Comparison of ENCODE assay signal across 10 mouse cellular contexts in the genomic region with DNA sequence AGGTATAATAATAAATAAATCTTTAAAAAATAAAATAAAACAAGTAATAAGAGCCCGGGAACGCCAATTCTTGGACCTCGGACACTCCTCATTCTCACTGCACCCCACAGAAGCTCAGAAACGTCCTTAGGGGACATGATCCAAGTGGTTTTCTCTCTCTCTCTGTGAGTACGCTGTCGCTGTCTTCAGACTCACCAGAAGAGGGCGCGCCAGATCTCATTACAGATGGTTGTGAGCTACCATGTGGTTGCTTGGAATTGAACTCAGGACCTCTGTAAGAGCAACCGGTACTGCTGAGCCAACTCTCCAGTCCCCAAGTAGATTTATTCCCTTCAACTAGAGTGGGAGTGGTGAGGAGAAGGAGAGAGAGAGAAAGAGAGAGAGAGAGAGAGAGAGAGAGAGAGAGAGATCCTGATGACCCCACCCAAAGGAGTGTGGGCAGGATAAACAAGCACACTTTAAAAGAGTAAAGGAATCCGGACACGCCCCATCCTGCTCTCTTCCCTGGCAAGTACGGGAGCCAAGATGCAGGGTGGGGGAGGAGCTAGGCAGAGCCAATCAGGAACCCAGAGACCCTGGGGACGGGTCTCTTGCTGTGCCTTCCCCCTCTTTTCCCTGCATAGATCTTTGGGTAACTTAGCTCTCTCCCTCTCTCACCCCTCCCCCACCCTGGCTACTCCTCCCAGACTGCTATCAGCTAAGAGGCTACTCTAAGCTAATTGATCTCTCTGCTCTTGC. TPM values are rescaled to one million over a fixed set of nuclear protein-coding genes. Genes with fewer than 3 reads are reported as not detected.
DNase-seq lines count a peak whose midpoint lies in the region; ATAC-seq and TF ChIP-seq lines count a peak whose summit lies in the region.
"Had no signal": no experiment of that assay in that cellular context is flagged by ENCODE, and none has a peak within 500 bp of the region (broad histone marks: within the 10 kb centered on the region; RNA-seq: fewer than 3 reads in every experiment).

No protein-coding gene starts in this region.

- 0 out of 2 replicates have a peak, but pooled peaks have one; percentile 19 for TF ChIP-seq CTCF in lung, adult 2 months (IDR thresholded peaks at IDR 0.05; ENCODE audit: insufficient read depth, low read length)

- 17% methylated on average over 13 of the region's 13 CpGs for WGBS in lung, adult 2 months
- WGBS in embryonic facial prominence, embryonic 10.5 days, result 12% methylated on average over 13 of the region's 13 CpGs

- no peak for TF ChIP-seq POLR2A in lung, adult 2 months (IDR thresholded peaks at IDR 0.05; ENCODE audit: borderline replicate concordance, extremely low read depth, low read depth, low read length)

- peak; percentile 60 for DNase-seq in CD4-positive, CD25-positive, alpha-beta regulatory T cell, adult 2 months (ENCODE audit: low read depth, low spot score)
- no peak for DNase-seq in lung, adult 2 months
- DNase-seq in lung, postnatal 25 days (ENCODE audit: low spot score), result no peak
- peak; percentile 53 for DNase-seq in embryonic facial prominence, embryonic 10.5 days (ENCODE audit: low spot score)
- DNase-seq in lung, postnatal 14 days, result peak; percentile 54
- no peak for DNase-seq in gastrocnemius, adult 18-20 months (ENCODE audit: low spot score)
- DNase-seq in right cerebral cortex, postnatal 14 days, result no peak

- no peaks in the 10 kb centered on the region for H3K9me3 ChIP-seq in embryonic facial prominence, embryonic 10.5 days

- H3K4me1 ChIP-seq in lung, adult 2 months (ENCODE audit: control insufficient read depth, insufficient read depth, low read length), result no peaks in the 10 kb centered on the region
- peaks cover 38% of the 10 kb centered on the region for H3K4me1 ChIP-seq in embryonic facial prominence, embryonic 10.5 days

- no peaks in the 10 kb centered on the region for H3K36me3 ChIP-seq in embryonic facial prominence, embryonic 10.5 days (replicated peaks)

- H3K27ac ChIP-seq in embryonic facial prominence, embryonic 10.5 days (replicated peaks), result no peak overlapping the region; the same call in 1 of the 2 replicates

- H3K27me3 ChIP-seq in embryonic facial prominence, embryonic 10.5 days (replicated peaks; ENCODE audit: low read depth, poor library complexity, severe bottlenecking), result peaks cover 41% of the 10 kb centered on the region

- ATAC-seq in CD4-positive, CD25-positive, alpha-beta regulatory T cell, adult 4 months, result no peak

- H3K4me3 ChIP-seq in lung, adult 2 months (replicated peaks; ENCODE audit: extremely low read depth, low read depth, low read length), result no peak overlapping the region
- no peak overlapping the region for H3K4me3 ChIP-seq in embryonic facial prominence, embryonic 10.5 days
- H3K4me3 ChIP-seq: myocyte had no signal

RNA-seq across cellular contexts. Expression of a gene that starts 8.1 kb away (rescaled TPM):
- polyA plus RNA-seq in CD4-positive, CD25-positive, alpha-beta regulatory T cell, adult 4 months (2017; shearing (Covaris generic)), result under 1 TPM in 1 of 2 experiments, not detected in 1; 0.52 TPM
- 0.18 and 0.19 TPM in 2 replicates for polyA plus RNA-seq in lung, adult 2 months (2012; rRNA removed)
- 3.2 and 4.9 TPM in 2 replicates for polyA plus RNA-seq in embryonic facial prominence, embryonic 10.5 days (2016; fragmentation: Nextera tagmentation; extraction: Ambion mirVana)
- under 1 TPM in 1 of 2 experiments, not detected in 1; 0.11 TPM for total RNA-seq in gastrocnemius, adult 18-20 months (2021)

RNA-seq across cellular contexts. Expression of a gene that starts 23.7 kb away (rescaled TPM):
- polyA plus RNA-seq in CD4-positive, CD25-positive, alpha-beta regulatory T cell, adult 4 months (2017; shearing (Covaris generic)), result 10 to 100 TPM; 10.0 to 14.8 TPM
- polyA plus RNA-seq in lung, adult 2 months (2012; rRNA removed), result 30.1 and 38.0 TPM in 2 replicates
- polyA plus RNA-seq in embryonic facial prominence, embryonic 10.5 days (2016; fragmentation: Nextera tagmentation; extraction: Ambion mirVana), result 83.3 and 89.1 TPM in 2 replicates
- 1 to 10 TPM; 5.8 to 7.4 TPM for total RNA-seq in gastrocnemius, adult 18-20 months (2021)

RNA-seq across cellular contexts. Expression of a gene that starts 26.8 kb away (rescaled TPM):
- 10 to 100 TPM; 17.6 to 18.2 TPM for polyA plus RNA-seq in CD4-positive, CD25-positive, alpha-beta regulatory T cell, adult 4 months (2017; shearing (Covaris generic))
- polyA plus RNA-seq in lung, adult 2 months (2012; rRNA removed), result 2.9 and 4.9 TPM in 2 replicates
- polyA plus RNA-seq in embryonic facial prominence, embryonic 10.5 days (2016; fragmentation: Nextera tagmentation; extraction: Ambion mirVana), result 146 TPM in 2 replicates
- total RNA-seq in gastrocnemius, adult 18-20 months (2021), result under 1 TPM; 0.57 to 0.69 TPM

RNA-seq across cellular contexts. Expression of a gene that starts 27.1 kb away (rescaled TPM):
- not detected for polyA plus RNA-seq in CD4-positive, CD25-positive, alpha-beta regulatory T cell, adult 4 months (2017; shearing (Covaris generic))
- polyA plus RNA-seq in lung, adult 2 months (2012; rRNA removed), result 1.0 TPM in 1 of 2 replicates, not detected in the other
- polyA plus RNA-seq in embryonic facial prominence, embryonic 10.5 days (2016; fragmentation: Nextera tagmentation; extraction: Ambion mirVana), result not detected in 2 replicates
- not detected for total RNA-seq in gastrocnemius, adult 18-20 months (2021)
- polyA plus RNA-seq: gonadal fat pad, adult 2 months; myocyte had no signal

RNA-seq across cellular contexts. Expression of a gene that starts 39.1 kb away (rescaled TPM):
- under 1 TPM in 1 of 2 experiments, not detected in 1; 0.41 TPM for polyA plus RNA-seq in CD4-positive, CD25-positive, alpha-beta regulatory T cell, adult 4 months (2017; shearing (Covaris generic))
- 55.2 and 114 TPM in 2 replicates for polyA plus RNA-seq in lung, adult 2 months (2012; rRNA removed)
- polyA plus RNA-seq in embryonic facial prominence, embryonic 10.5 days (2016; fragmentation: Nextera tagmentation; extraction: Ambion mirVana), result 0.42 and 0.55 TPM in 2 replicates
- 100 to 1,000 TPM; 366 to 449 TPM for total RNA-seq in gastrocnemius, adult 18-20 months (2021)

Comparison
In these comparisons a context has a peak if more than half of its experiments do, and no peak if none do; other contexts are left out.
1. DNase-seq: peak in CD4-positive, CD25-positive, alpha-beta regulatory T cell, adult 2 months (single experiment), embryonic facial prominence, embryonic 10.5 days (single experiment) and lung, postnatal 14 days (single experiment); none in lung, adult 2 months (single experiment), lung, postnatal 25 days (single experiment), gastrocnemius, adult 18-20 months (single experiment) and right cerebral cortex, postnatal 14 days (single experiment).